Mouse (Mus musculus) liver, embryonic 12.5 days (tissue): ENCODE measurements around the gene Olr1. TPM values are rescaled to one million over a fixed set of nuclear protein-coding genes. Genes with fewer than 3 reads are reported as not detected.

Experiments
- ATAC-seq: fragments of 200-750 bp; cut with Nextera tagmentation; 2 replicates; pipeline ENCODE4 v1.8.0; 2017; ENCODE audit warnings: moderate number of reproducible peaks, mild to moderate bottlenecking, moderate library complexity
- H3K27ac ChIP-seq: fragments of 300-500 bp; sonication (generic); 2 replicates; pipeline ENCODE4 v1.5.1; 2016; ENCODE audit warnings: mild to moderate bottlenecking
- H3K27me3 ChIP-seq: fragments of 300-500 bp; sonication (generic); replicated peaks from 2 replicates; pipeline ENCODE4 v1.6.1; 2016; ENCODE audit warnings: mild to moderate bottlenecking, moderate library complexity
- H3K36me3 ChIP-seq: fragments of 300-500 bp; sonication (generic); 2 replicates; pipeline ENCODE4 v1.6.1; 2016; ENCODE audit warnings: mild to moderate bottlenecking, moderate library complexity
- H3K4me1 ChIP-seq: fragments of 300-500 bp; sonication (generic); 2 replicates; pipeline ENCODE4 v1.6.1; 2016
- H3K4me2 ChIP-seq: fragments of 300-500 bp; sonication (generic); 2 replicates; pipeline ENCODE4 v1.6.1; 2016; ENCODE audit warnings: mild to moderate bottlenecking, moderate library complexity
- H3K4me3 ChIP-seq: fragments of 300-500 bp; sonication (generic); 2 replicates; pipeline ENCODE4 v1.5.1; 2016; ENCODE audit warnings: mild to moderate bottlenecking, moderate library complexity
- H3K9ac ChIP-seq: fragments of 300-500 bp; sonication (generic); 2 replicates; pipeline ENCODE4 v1.6.1; 2016; ENCODE audit warnings: mild to moderate bottlenecking, moderate library complexity
- H3K9me3 ChIP-seq: fragments of 300-500 bp; sonication (generic); replicated peaks from 2 replicates; pipeline ENCODE4 v1.6.1; 2016; ENCODE audit warnings: mild to moderate bottlenecking, moderate library complexity
- WGBS: fragments of 180-500 bp; shearing (Covaris S2); methylation state at CpG from one replicate; pipeline ENCODE4 v1.1.7; 2016; ENCODE audit not compliant: insufficient replicate concordance; 5-methylcytosine and 5-hydroxymethylcytosine counted together
- polyA plus RNA-seq: library from polyadenylated mRNA; unstranded; fragments of >200 nt; fragmentation: Nextera tagmentation; extraction: Ambion mirVana; gene quantifications from 2 replicates; pipeline ENCODE4 v1.2.1, GENCODE M21; 2016

Gene Olr1
- polyA plus RNA-seq: 0.74 and 0.83 TPM in 2 replicates

DNA sequence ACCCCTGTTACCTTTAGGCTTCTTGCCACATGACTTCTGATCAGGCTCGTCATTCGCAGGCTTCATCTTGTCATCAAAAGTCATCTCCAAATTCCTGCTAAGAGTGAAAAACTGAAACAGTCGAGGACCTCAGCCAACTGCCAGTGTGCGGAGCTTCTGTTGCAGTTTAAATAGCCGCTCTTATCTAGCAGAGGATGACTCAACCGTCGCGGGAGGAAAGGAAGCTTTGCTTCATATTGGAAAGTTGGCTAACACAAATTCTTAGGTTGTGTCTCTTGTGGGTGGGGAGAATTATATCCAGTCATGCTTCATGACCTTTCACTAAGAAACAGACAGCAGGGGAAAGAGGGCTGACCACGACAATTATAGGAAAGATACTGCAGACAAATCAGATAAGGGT, at the start of gene Olr1:
Olr1 (minus strand) TSS at position 142 of the 400 bp plus-strand sequence.
- ATAC-seq: no peak
- no peak within 1 kb of the TSS for H3K27ac ChIP-seq
- no peak within 1 kb of the TSS for H3K4me3 ChIP-seq
- H3K27me3 ChIP-seq: no peaks in the 10 kb centered on the region
- WGBS: 26% methylated on average over 9 of the region's 9 CpGs
- H3K4me2 ChIP-seq: no peak within 1 kb of the TSS
- H3K4me1 ChIP-seq: no peaks in the 10 kb centered on the region
- no peak within 1 kb of the TSS for H3K9ac ChIP-seq
- H3K36me3 ChIP-seq: no peaks in the 10 kb centered on the region
- no peaks in the 10 kb centered on the region for H3K9me3 ChIP-seq

DNA sequence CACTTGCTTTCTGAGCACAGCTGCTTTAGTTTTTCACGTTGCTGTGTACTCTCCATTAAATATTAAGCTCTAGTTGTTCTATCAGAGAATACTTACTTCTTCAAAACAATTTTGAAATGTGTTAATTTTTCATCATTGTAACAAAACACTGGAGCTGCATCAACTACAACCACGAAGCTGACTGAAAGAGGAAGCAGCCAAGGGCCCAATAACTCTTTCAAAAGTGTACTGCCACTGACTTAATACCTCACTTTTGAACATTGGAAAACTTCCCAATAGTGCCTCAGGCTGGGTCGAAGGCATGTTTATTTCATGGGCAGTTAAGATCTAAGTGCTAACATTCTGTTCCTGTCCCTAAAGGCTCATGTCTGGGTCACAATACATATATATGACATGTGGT, 41.0 kb upstream of the Olr1 start:
- Histone ChIP-seq H3K9me3 (no peaks in the 10 kb centered on the region), H3K36me3 (peaks cover 2% of the 10 kb centered on the region; the same call in 1 of the 2 replicates), H3K27ac (no peak overlapping the region), H3K4me2 (no peak overlapping the region), H3K9ac (no peak overlapping the region), H3K4me3 (no peak overlapping the region), H3K4me1 (no peaks in the 10 kb centered on the region), H3K27me3 (0 out of 2 replicates have a peak, but pooled peaks cover 1% of the 10 kb centered on the region)
- WGBS: 46% methylated on average over 3 of the region's 3 CpGs
- ATAC-seq: no peak

DNA sequence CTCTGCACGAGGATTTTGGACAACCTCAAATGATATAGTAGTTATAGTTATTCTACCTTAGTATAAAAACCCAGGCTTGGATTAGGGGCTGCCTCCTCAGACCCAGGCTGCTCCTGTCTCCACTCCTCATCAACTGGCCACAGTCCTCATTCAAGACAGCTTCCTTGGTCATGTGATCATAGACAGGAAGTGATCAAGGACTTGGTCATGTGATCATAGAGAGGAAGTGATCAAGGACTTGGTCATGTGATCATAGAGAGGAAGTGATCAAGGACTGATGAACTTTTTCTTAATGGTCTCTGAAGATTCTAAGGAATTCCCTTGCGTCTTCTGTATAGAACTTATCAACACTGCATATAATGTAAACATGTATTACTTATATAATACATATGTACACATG, 40.3 kb upstream of the Olr1 start:
- H3K36me3 ChIP-seq: peaks cover 9% of the 10 kb centered on the region
- ATAC-seq: no peak
- H3K4me1 ChIP-seq: no peaks in the 10 kb centered on the region
- H3K27ac ChIP-seq: no peak overlapping the region
- no peak overlapping the region for H3K4me2 ChIP-seq
- no peaks in the 10 kb centered on the region for H3K27me3 ChIP-seq
- H3K9ac ChIP-seq: no peak overlapping the region
- H3K9me3 ChIP-seq: no peaks in the 10 kb centered on the region
- H3K4me3 ChIP-seq: no peak overlapping the region
- 72% methylated on average over 2 of the region's 2 CpGs for WGBS

DNA sequence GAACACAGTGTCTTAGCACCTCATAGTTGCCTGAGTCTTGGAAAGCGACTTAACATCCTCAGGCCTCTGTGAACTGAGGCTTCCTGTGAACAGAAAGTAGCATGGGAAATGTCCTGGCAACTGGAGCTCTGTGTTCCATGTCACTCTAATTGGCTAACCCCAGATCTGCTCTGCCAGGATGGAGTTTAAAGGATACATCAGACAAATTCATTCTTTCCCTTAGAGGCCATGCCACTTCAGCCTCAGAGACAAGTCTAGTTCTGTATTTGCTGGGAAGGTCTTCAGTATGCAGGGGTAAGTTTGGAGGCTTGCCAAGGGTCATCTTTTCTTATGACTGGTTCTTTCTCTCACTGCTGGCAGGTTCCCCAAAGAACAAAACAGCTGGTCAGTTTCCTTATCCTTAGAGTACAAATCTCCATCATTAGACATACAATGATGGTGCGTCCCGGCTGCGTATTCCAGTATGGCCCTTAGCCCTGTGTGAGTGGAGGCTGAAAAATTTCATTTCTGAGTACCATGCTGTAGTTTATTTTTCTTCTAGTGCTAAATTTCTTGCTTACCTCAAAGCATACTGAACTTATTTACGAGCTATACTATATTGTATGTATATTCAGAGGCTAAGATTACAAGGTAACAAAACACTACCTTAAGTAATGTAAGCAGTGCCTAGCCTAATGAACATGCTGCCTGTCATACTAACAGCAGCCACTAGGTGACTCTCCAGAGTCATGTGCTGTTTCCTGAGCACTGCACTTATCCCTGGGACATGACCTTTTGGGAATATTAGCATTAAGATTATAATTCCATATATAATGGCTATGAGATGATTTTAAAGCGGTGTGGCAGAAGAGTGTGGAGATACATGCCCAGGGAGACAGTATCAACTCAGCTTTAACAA, 37.0 kb upstream of the Olr1 start:
- Histone ChIP-seq H3K4me1 (no peaks in the 10 kb centered on the region), H3K9me3 (no peaks in the 10 kb centered on the region), H3K27me3 (no peaks in the 10 kb centered on the region), H3K27ac (no peak overlapping the region), H3K36me3 (peaks cover 41% of the 10 kb centered on the region), H3K4me2 (no peak overlapping the region), H3K4me3 (no peak overlapping the region), H3K9ac (no peak overlapping the region)
- peak; percentile 72 for ATAC-seq
- WGBS: 64% methylated on average over 6 of the region's 6 CpGs

DNA sequence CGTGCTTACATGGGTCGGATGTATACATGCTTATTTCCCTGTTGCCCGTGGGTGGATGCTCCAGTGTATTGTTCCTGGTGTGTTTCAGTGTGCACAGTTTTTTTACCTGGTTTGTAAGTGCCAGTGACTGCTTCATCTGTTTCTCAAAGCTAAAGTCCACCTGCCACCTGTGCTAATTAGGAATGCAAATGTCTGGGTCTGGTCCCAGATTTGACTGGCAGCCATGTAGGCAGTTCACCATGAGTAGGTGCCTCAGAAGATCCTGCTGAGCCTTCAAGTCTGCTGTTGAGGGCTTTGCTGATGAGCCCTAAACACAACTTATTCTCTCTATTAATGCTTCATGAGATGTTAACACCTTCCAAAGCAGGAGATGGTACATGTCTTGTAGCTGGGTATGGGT, 35.6 kb upstream of the Olr1 start:
- H3K9me3 ChIP-seq: no peaks in the 10 kb centered on the region
- WGBS: 85% methylated on average over 3 of the region's 3 CpGs
- H3K36me3 ChIP-seq: peaks cover 55% of the 10 kb centered on the region
- no peaks in the 10 kb centered on the region for H3K4me1 ChIP-seq
- no peaks in the 10 kb centered on the region for H3K27me3 ChIP-seq
- ATAC-seq: no peak
- H3K4me2 ChIP-seq: no peak overlapping the region
- no peak overlapping the region for H3K27ac ChIP-seq
- no peak overlapping the region for H3K9ac ChIP-seq
- no peak overlapping the region for H3K4me3 ChIP-seq

DNA sequence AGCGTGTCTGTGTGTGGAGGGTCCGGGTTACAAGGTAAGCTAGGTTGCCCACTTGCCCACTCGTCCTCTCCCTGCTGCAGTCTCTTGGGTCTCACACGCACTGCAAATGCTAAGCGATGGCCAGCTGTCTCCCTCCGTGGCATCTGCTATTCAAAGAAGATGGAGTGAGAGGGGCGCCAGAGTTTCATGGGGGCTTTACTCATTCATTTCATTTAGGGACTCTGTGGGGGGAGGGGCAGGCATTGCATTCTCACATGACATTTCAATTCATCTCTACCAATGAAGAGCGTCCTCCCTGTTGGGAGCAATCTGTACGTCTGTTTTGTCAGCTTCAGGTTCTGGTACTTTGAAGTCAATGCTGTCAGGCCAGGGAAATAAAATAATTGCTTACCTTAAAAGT, 35.0 kb upstream of the Olr1 start:
- Histone ChIP-seq H3K36me3 (peaks cover 60% of the 10 kb centered on the region), H3K4me2 (no peak overlapping the region), H3K27me3 (no peaks in the 10 kb centered on the region), H3K4me3 (no peak overlapping the region), H3K9me3 (no peaks in the 10 kb centered on the region), H3K9ac (no peak overlapping the region), H3K4me1 (no peaks in the 10 kb centered on the region), H3K27ac (no peak overlapping the region)
- WGBS: 84% methylated on average over 9 of the region's 9 CpGs
- ATAC-seq: no peak

DNA sequence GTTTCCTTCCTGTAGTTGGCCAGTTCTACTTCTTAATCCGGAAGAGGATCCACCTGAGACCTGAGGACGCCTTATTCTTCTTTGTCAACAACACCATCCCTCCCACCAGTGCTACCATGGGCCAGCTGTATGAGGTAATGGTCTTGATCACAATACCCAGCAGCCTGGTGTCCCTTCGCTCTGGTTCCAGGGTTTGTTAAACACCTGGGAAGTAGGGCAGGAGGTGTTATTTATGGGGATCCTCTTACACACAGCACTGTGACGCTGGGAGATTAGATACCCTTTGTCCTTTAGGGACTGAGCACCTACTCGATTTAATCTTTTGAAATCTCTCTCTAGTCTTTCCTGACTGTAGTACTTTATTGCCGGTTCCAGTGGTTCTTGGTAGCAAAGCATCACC, 31.6 kb upstream of the Olr1 start:
- Histone ChIP-seq H3K27ac (no peak overlapping the region), H3K36me3 (peaks cover 64% of the 10 kb centered on the region), H3K9me3 (no peaks in the 10 kb centered on the region), H3K4me2 (no peak overlapping the region), H3K9ac (no peak overlapping the region), H3K4me1 (peaks cover 18% of the 10 kb centered on the region), H3K27me3 (no peaks in the 10 kb centered on the region), H3K4me3 (no peak overlapping the region)
- WGBS: 75% methylated on average over 6 of the region's 6 CpGs
- no peak for ATAC-seq

DNA sequence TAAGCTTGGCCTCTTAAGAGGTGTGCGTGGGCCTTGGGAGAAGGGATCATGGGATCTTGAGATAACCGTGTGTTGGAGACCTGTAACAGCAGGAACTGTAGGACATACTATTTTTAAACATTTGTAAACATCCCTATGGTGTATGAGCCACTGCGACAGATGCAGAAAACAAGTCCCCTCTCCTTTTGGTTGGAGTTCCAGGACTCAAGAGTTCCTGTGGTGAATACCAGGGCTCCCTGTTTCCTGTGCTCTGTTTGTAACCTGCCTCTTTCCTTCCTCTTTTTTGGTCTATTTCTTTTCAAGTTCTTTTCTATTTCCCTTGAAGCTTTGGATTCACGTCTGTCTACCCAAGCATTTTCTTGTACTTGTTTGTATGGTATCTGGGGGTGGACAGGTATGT, 28.8 kb upstream of the Olr1 start:
- Histone ChIP-seq H3K27me3 (no peaks in the 10 kb centered on the region), H3K4me3 (0 out of 2 replicates have a peak overlapping the region, but pooled peaks have one; percentile 80), H3K4me1 (peaks cover 25% of the 10 kb centered on the region), H3K36me3 (peaks cover 40% of the 10 kb centered on the region), H3K9ac (no peak overlapping the region), H3K4me2 (peak overlapping the region; percentile 76; the same call in 1 of the 2 replicates), H3K27ac (no peak overlapping the region), H3K9me3 (no peaks in the 10 kb centered on the region)
- no peak for ATAC-seq
- 36% methylated on average over 4 of the region's 4 CpGs for WGBS

DNA sequence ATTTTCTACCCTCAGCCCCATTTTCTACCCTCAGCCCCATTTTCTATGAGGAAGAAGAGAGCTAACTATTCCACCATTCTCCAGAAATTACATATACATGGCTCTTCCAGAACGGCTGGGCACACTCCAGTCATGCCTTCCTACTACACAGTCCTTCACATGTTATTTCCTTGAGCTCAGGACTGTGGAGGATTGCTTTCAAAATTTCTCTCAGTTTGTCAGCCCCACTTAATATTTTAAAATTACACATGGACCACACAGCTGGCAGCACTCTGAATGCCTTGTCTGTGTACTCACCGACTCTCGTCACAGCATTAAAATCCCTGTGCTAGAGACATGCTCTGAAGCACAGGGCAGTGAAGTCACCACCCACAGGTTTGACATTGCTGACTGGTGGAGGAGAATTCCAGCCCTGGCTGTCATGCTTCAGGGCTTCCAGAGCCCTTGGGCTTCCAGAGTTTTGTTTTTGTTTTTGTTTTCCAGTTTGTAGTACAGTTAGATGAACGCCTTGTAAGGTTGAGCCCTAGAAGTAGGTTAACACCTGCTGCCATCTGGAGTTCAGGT, 27.7 kb upstream of the Olr1 start:
- WGBS: 71% methylated on average over 4 of the region's 4 CpGs
- H3K4me2 ChIP-seq: peak overlapping the region; percentile 76
- no peak for ATAC-seq
- H3K36me3 ChIP-seq: peaks cover 30% of the 10 kb centered on the region
- peak overlapping the region; percentile 88 for H3K9ac ChIP-seq
- peak overlapping the region; percentile 80 for H3K4me3 ChIP-seq
- no peak overlapping the region for H3K27ac ChIP-seq
- H3K27me3 ChIP-seq: no peaks in the 10 kb centered on the region
- H3K4me1 ChIP-seq: peaks cover 25% of the 10 kb centered on the region
- H3K9me3 ChIP-seq: no peaks in the 10 kb centered on the region

DNA sequence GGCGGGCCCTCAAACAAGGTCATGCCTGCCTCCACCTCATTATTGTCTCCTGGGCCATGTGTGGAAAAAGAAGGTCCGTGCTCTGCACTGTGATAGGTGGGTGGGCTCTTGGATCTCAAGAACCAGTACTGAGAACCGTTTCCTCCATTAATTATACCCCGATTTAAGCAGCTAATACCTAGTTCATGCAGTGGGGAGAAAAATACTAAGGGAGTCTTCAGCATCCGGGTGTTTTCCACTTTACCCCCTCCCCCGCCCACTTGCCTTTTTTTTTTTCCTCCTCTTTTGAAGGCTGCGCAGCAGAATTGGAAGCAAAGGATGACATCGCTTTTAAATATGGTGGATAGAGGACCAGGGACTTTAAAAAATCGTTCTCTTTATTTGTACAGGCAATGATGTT, 27.1 kb upstream of the Olr1 start:
- 5% methylated on average over 9 of the region's 9 CpGs for WGBS
- H3K27ac ChIP-seq: peak overlapping the region; percentile 84
- no peak for ATAC-seq

DNA sequence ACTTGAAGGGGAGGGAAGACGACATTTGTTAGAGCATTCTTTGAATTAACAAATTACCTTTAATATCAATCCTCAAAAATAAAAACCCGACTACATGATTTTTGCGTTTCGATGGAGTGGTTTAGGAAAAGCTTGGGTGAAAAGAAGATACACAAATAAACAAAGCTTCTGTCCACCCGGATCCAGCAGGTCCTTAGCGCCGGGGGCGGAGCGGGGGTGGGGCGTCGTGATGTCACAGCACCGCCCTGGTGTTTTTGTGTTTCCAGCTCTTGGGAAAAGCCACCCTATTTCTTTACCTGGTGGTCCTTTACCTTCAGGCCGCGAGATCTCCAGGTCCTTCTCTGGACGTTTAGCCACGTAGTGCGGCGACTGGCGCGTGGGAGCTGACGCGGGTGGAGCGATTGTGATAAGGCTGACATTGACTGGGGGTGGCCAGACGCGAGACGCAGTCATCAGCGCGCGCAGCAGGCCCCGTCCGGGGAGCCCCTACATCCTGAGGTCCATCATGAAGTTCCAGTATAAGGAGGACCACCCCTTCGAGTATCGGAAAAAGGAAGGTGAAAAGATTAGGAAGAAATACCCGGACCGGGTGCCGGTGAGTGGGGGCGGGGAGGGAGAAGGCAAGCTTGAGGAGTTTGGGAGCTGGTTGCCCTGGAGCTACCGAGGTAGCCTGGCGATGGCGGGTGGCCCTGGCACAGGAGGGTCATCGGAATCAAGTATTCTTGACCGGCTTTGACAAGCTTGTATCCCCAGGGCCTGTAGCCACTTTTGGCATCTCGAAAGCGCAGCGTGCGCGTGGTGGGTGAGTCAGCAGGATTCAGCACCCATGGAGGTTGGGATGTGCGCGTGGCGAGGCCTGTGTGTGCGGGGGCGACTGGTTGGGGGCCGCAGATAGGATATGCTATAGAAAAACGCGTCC, 26.2 kb upstream of the Olr1 start, which contains the start of gene Gabarapl1:
Gabarapl1 (plus strand) TSS at position 219 of the 919 bp plus-strand sequence.
- WGBS: under 1% methylated on average over 55 of the region's 55 CpGs
- no peaks in the 10 kb centered on the region for H3K27me3 ChIP-seq
- H3K27ac ChIP-seq: peak within 1 kb of the TSS; percentile 84
- peak within 1 kb of the TSS; percentile 80 for H3K4me3 ChIP-seq
- peak within 1 kb of the TSS; percentile 76 for H3K4me2 ChIP-seq
- ATAC-seq: peak; percentile 85
- H3K9ac ChIP-seq: peak within 1 kb of the TSS; percentile 88
- peaks cover 15% of the 10 kb centered on the region for H3K36me3 ChIP-seq
- H3K9me3 ChIP-seq: no peaks in the 10 kb centered on the region
- H3K4me1 ChIP-seq: peaks cover 25% of the 10 kb centered on the region

More for the DNA sequence above, 27.1 kb upstream of the Olr1 start:
- H3K4me1 ChIP-seq: peaks cover 25% of the 10 kb centered on the region
- H3K27me3 ChIP-seq: no peaks in the 10 kb centered on the region
- peak overlapping the region; percentile 88 for H3K9ac ChIP-seq
- peak overlapping the region; percentile 80 for H3K4me3 ChIP-seq
- no peaks in the 10 kb centered on the region for H3K9me3 ChIP-seq
- H3K36me3 ChIP-seq: peaks cover 23% of the 10 kb centered on the region
- peak overlapping the region; percentile 76 for H3K4me2 ChIP-seq
